Mouse (Mus musculus) R1 (cell line): ENCODE measurements at regions not wholly inside any gene's neighbourhood (a gene's known extent, or its start where the extent isn't known, plus 50 kb on each side); places are given as distances from the start of the nearest gene placed in this dataset.

Experiments used
- DNase-seq: peaks from one replicate; pipeline ENCODE4 v3.0.0-alpha.2; 2018; ENCODE audit warnings: low read depth, low spot score

- DNase-seq: no peak
Measured at GRCm38 (mm10) chr3:149329615-149330014, 339.3 kb upstream of the Adgrl2 start.

GRCm38 (mm10) chr3:149326664-149327063 is 336.3 kb upstream of the Adgrl2 start:
- DNase-seq: no peak

- no peak for DNase-seq
Measured at GRCm38 (mm10) chr3:149324088-149324487, 333.7 kb upstream of the Adgrl2 start.

GRCm38 (mm10) chr3:149318728-149319127 is 328.4 kb upstream of the Adgrl2 start:
- no peak for DNase-seq

- peak; percentile 97 for DNase-seq
Measured at GRCm38 (mm10) chr3:149314258-149314657, 323.9 kb upstream of the Adgrl2 start.

- DNase-seq: no peak
Measured at GRCm38 (mm10) chr3:149313217-149313616, 322.9 kb upstream of the Adgrl2 start.

- no peak for DNase-seq
Measured at GRCm38 (mm10) chr3:149311576-149311975, 321.2 kb upstream of the Adgrl2 start.

- no peak for DNase-seq
Measured at GRCm38 (mm10) chr3:149306709-149307108, 316.4 kb upstream of the Adgrl2 start.

- DNase-seq: no peak
Measured at GRCm38 (mm10) chr3:149306291-149306690, 315.9 kb upstream of the Adgrl2 start.

- DNase-seq: no peak
Measured at GRCm38 (mm10) chr3:149305440-149305839, 315.1 kb upstream of the Adgrl2 start.

GRCm38 (mm10) chr3:149305011-149305413 is 314.7 kb upstream of the Adgrl2 start:
- DNase-seq: no peak

- no peak for DNase-seq
Measured at GRCm38 (mm10) chr3:149303418-149303817, 313.1 kb upstream of the Adgrl2 start.

GRCm38 (mm10) chr3:149300002-149300401 is 309.6 kb upstream of the Adgrl2 start:
- no peak for DNase-seq

- DNase-seq: no peak
Measured at GRCm38 (mm10) chr3:149296419-149296962, 306.1 kb upstream of the Adgrl2 start.

GRCm38 (mm10) chr3:149295942-149296341 is 305.6 kb upstream of the Adgrl2 start:
- DNase-seq: no peak

GRCm38 (mm10) chr3:149295257-149295831 is 305.0 kb upstream of the Adgrl2 start:
- no peak for DNase-seq

GRCm38 (mm10) chr3:149294445-149294844 is 304.1 kb upstream of the Adgrl2 start:
- no peak for DNase-seq

GRCm38 (mm10) chr3:149292459-149292858 is 302.1 kb upstream of the Adgrl2 start:
- DNase-seq: no peak

GRCm38 (mm10) chr3:149291473-149291872 is 301.1 kb upstream of the Adgrl2 start:
- DNase-seq: no peak

- no peak for DNase-seq
Measured at GRCm38 (mm10) chr3:149290228-149290627, 299.9 kb upstream of the Adgrl2 start.

- DNase-seq: no peak
Measured at GRCm38 (mm10) chr3:149287080-149287479, 296.7 kb upstream of the Adgrl2 start.

- no peak for DNase-seq
Measured at GRCm38 (mm10) chr3:149284976-149285375, 294.6 kb upstream of the Adgrl2 start.
